Mouse (Mus musculus) bone marrow macrophage, adult 2 months (primary cell): Measurements from ENCODE around the gene Mthfsd.

ENCODE experiments used
- CTCF ChIP-seq: IDR thresholded peaks from 2 replicates; pipeline ENCODE4 v1.5.1; 2012; ENCODE audit warnings: low read depth, mild to moderate bottlenecking, low read length, moderate library complexity
- POLR2A ChIP-seq: IDR thresholded peaks from 2 replicates; pipeline ENCODE4 v1.6.1; 2012; ENCODE audit warnings: mild to moderate bottlenecking, low read depth, low read length, borderline replicate concordance

- TF ChIP-seq POLR2A (no peak), CTCF (no peak)
Observed at GRCm38 (mm10) chr8:121081398-121081797, 26.8 kb downstream of the Mthfsd start.
